Mouse (Mus musculus) ES-CJ7 (cell line): Measurements from ENCODE around the gene Olfr54.
A peak's percentile ranks its signal among the peaks of the same experiment; 100 is the strongest.
"Not testable (repeated sequence)": the region's sequence is repeated elsewhere in the genome, so short reads cannot be mapped to it uniquely, and the experiment has no call there.

ENCODE experiments used
- DNase-seq: peaks from one replicate; pipeline ENCODE4 v3.0.0; 2011; ENCODE audit warnings: low read depth, low spot score

Olfr54 gene

GRCm38 (mm10) chr11:51013936-51014335 lies at the start of gene Olfr54:
Gene Olfr54, plus strand, starts transcription at chr11:51014236.
- no peak for DNase-seq

- no peak for DNase-seq
Measured at GRCm38 (mm10) chr11:50964886-50965285, 49.1 kb upstream of the Olfr54 start.

- no peak for DNase-seq
Measured at GRCm38 (mm10) chr11:50966230-50966629, 47.8 kb upstream of the Olfr54 start, which contains the start of gene Olfr1378. Gene Olfr1378, plus strand, starts transcription at chr11:50966530.

- DNase-seq = peak; percentile 40
Measured at GRCm38 (mm10) chr11:50977216-50977615, 36.8 kb upstream of the Olfr54 start.

GRCm38 (mm10) chr11:50981667-50982066 lies 32.4 kb upstream of the Olfr54 start, which contains the start of gene Olfr1377:
Gene Olfr1377, plus strand, starts transcription at chr11:50981967.
- DNase-seq = no peak

- DNase-seq = no peak
Measured at GRCm38 (mm10) chr11:51003296-51003695, 10.7 kb upstream of the Olfr54 start, which contains the start of gene Olfr51. Gene Olfr51, plus strand, starts transcription at chr11:51003596.

- no peak for DNase-seq
Measured at GRCm38 (mm10) chr11:51011821-51012220, 2.2 kb upstream of the Olfr54 start.

GRCm38 (mm10) chr11:51016341-51016740 lies 2.3 kb downstream of the Olfr54 start:
- DNase-seq = no peak

- DNase-seq = not testable (repeated sequence)
Measured at GRCm38 (mm10) chr11:51026811-51027210, 12.8 kb downstream of the Olfr54 start.

GRCm38 (mm10) chr11:51029381-51029780 lies 15.3 kb downstream of the Olfr54 start:
- not testable (repeated sequence) for DNase-seq

GRCm38 (mm10) chr11:51030225-51030624 lies 16.2 kb downstream of the Olfr54 start:
- DNase-seq = no peak

- peak; percentile 54 for DNase-seq
Measured at GRCm38 (mm10) chr11:51032851-51033250, 18.8 kb downstream of the Olfr54 start.

- DNase-seq = peak; percentile 68
Measured at GRCm38 (mm10) chr11:51034141-51034540, 20.1 kb downstream of the Olfr54 start.

- no peak for DNase-seq
Measured at GRCm38 (mm10) chr11:51035951-51036350, 21.9 kb downstream of the Olfr54 start.

GRCm38 (mm10) chr11:51044776-51045175 lies 30.7 kb downstream of the Olfr54 start:
- DNase-seq = not testable (repeated sequence)

- DNase-seq = not testable (repeated sequence)
Measured at GRCm38 (mm10) chr11:51047809-51048208, 33.8 kb downstream of the Olfr54 start, which contains the start of gene Olfr1375. Gene Olfr1375, plus strand, starts transcription at chr11:51048109.

- DNase-seq = no peak
Measured at GRCm38 (mm10) chr11:51051678-51052077, 37.6 kb downstream of the Olfr54 start.

- DNase-seq = peak; percentile 48
Measured at GRCm38 (mm10) chr11:51053230-51053629, 39.2 kb downstream of the Olfr54 start.

- DNase-seq = peak; percentile 58
Measured at GRCm38 (mm10) chr11:51059151-51059571, 45.1 kb downstream of the Olfr54 start, which contains the start of gene Zfp354a. Gene Zfp354a, plus strand, starts transcription at chr11:51059257.

GRCm38 (mm10) chr11:51059640-51060039 lies 45.6 kb downstream of the Olfr54 start:
- DNase-seq = no peak

GRCm38 (mm10) chr11:51060981-51061380 lies 46.9 kb downstream of the Olfr54 start:
- no peak for DNase-seq

GRCm38 (mm10) chr11:51063276-51063675 lies 49.2 kb downstream of the Olfr54 start:
- DNase-seq = no peak

GRCm38 (mm10) chr11:51063841-51064240 lies 49.8 kb downstream of the Olfr54 start:
- DNase-seq = no peak
